Mouse (Mus musculus) heart, embryonic 14.5 days (tissue): ENCODE data around the gene Tssc4. TPM values are rescaled to one million over a fixed set of nuclear protein-coding genes. Genes with fewer than 3 reads are reported as not detected.

ENCODE experiments used
- ATAC-seq: fragments of 200-750 bp; cut with Nextera tagmentation; 2 replicates; pipeline ENCODE4 v1.8.0; 2017; ENCODE audit warnings: low read depth, moderate TSS enrichment; ENCODE audit not compliant: insufficient number of reproducible peaks, insufficient read depth, low FRiP score
- H3K27ac ChIP-seq, 2 experiments: fragments of 200-500 bp in 1 of 2; fragments of 300-500 bp in 1 of 2; sonication (generic) in 1 of 2; replicated peaks in 1 of 2; 2 replicates each; pipeline ENCODE4 v1.5.1; 2012 to 2014; ENCODE audit warnings: low read depth in 2 of 2, low read length in 2 of 2, control low read depth in 1 of 2, mild to moderate bottlenecking in 1 of 2, mixed read lengths in 1 of 2; ENCODE audit not compliant: control insufficient read depth in 1 of 2, insufficient read depth in 1 of 2
- H3K27me3 ChIP-seq: fragments of 300-500 bp; sonication (generic); 2 replicates; pipeline ENCODE4 v1.6.1; 2014; ENCODE audit warnings: mild to moderate bottlenecking, low read length, control low read depth; ENCODE audit not compliant: control insufficient read depth, insufficient read depth
- H3K36me3 ChIP-seq: fragments of 300-500 bp; sonication (generic); 2 replicates; pipeline ENCODE4 v1.6.1; 2014; ENCODE audit warnings: mild to moderate bottlenecking, control low read depth, low read length, mixed read lengths; ENCODE audit not compliant: control insufficient read depth, insufficient read depth
- H3K4me1 ChIP-seq, 2 experiments: fragments of 200-500 bp in 1 of 2; fragments of 300-500 bp in 1 of 2; sonication (generic) in 1 of 2; 2 replicates each; pipeline ENCODE4 v1.6.1; 2012 to 2014; ENCODE audit warnings: low read length in 2 of 2, control low read depth in 1 of 2, mixed read lengths in 1 of 2; ENCODE audit not compliant: control insufficient read depth in 2 of 2, insufficient read depth in 2 of 2
- H3K4me2 ChIP-seq: fragments of 300-500 bp; sonication (generic); 2 replicates; pipeline ENCODE4 v1.6.1; 2014; ENCODE audit warnings: mild to moderate bottlenecking, low read length
- H3K4me3 ChIP-seq, 2 experiments: fragments of 200-500 bp in 1 of 2; fragments of 300-500 bp in 1 of 2; sonication (generic) in 1 of 2; 2 replicates each; pipeline ENCODE4 v1.5.1; 2012 to 2014; ENCODE audit warnings: low read length in 2 of 2, mild to moderate bottlenecking in 2 of 2, control low read depth in 1 of 2, low read depth in 1 of 2, moderate library complexity in 1 of 2; ENCODE audit not compliant: control insufficient read depth in 1 of 2, insufficient read depth in 1 of 2
- H3K9ac ChIP-seq: fragments of 300-500 bp; sonication (generic); 2 replicates; pipeline ENCODE4 v1.6.1; 2014; ENCODE audit warnings: mild to moderate bottlenecking, low read length
- H3K9me3 ChIP-seq: fragments of 300-500 bp; sonication (generic); 2 replicates; pipeline ENCODE4 v1.6.1; 2016; ENCODE audit warnings: low read length, control low read depth; ENCODE audit not compliant: control insufficient read depth
- WGBS: fragments of 180-500 bp; shearing (Covaris S2); extraction: QIAGEN DNeasy Blood & Tissue Kit; methylation state at CpG from one replicate; pipeline ENCODE4 v1.1.7; 2014; 5-methylcytosine and 5-hydroxymethylcytosine counted together
- polyA plus RNA-seq: library from polyadenylated mRNA; unstranded; fragments of >200 nt; fragmentation: Nextera tagmentation; extraction: Ambion mirVana; gene quantifications from 2 replicates; pipeline ENCODE4 v1.2.1, GENCODE M21; 2014

Gene Tssc4
- polyA plus RNA-seq, 1 experiment from 2014 or later = 41.1 TPM

DNA sequence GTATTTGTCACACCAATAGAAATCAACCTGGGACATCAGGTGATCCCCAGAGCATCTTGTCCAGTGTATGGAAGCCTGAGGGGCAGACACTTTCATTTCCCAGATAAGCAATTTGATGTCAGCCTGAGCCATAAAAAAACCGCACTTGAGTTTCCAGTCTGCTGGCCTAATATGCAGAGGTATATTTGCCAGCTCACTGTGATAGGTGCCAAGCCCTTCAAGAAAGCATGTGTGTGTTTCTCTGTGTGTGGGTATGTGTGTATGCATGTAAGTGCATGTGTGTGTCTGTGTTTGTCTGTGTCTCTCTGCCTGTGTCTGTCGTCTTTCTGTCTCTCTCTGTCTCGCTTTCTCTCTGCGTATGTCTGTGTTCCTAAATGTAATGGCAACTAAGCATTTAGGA lies 41.9 kb upstream of the Tssc4 start:
- Histone ChIP-seq H3K36me3 (no peaks in the 10 kb centered on the region), H3K9ac (no peak overlapping the region), H3K4me2 (no peak overlapping the region), H3K4me1 (peaks cover 6 to 20% of the 10 kb centered on the region in 2 experiments), H3K27me3 (no peaks in the 10 kb centered on the region), H3K9me3 (no peaks in the 10 kb centered on the region), H3K27ac (peak overlapping the region in 1 of 2 experiments; percentile 11; a peak in 1 of 4 replicates), H3K4me3 (no peak overlapping the region)
- ATAC-seq = no peak
- 85% methylated on average over 4 of the region's 4 CpGs for WGBS

DNA sequence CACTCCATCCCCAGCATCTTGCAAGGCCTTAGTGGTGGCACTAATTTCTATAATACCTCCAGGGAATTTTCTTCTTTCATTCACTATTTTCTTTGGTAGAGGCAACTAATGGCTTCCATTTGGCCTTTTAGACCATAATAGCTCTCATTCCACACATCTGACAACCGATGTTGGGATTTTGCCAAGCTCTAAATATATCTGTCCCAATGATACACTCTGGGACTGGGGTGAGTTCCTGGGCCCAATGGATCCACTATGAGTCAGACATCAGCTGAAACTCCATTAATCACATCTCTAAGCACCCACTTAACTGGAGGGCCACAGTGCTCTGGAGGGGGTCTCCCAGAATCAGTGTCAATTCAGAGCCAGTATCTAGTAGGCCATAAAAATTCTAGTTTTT lies 37.2 kb upstream of the Tssc4 start:
- H3K36me3 ChIP-seq = 0 out of 2 replicates have a peak, but pooled peaks cover 5% of the 10 kb centered on the region
- no peaks in the 10 kb centered on the region for H3K27me3 ChIP-seq
- peaks cover 6 to 23% of the 10 kb centered on the region in 2 experiments for H3K4me1 ChIP-seq
- peak overlapping the region; percentile 16; the same call in 1 of the 2 replicates for H3K4me2 ChIP-seq
- H3K9me3 ChIP-seq = no peaks in the 10 kb centered on the region
- 20% methylated on average over 1 of the region's 1 CpGs for WGBS
- no peak for ATAC-seq
- H3K9ac ChIP-seq = no peak overlapping the region
- no peak overlapping the region for H3K4me3 ChIP-seq
- H3K27ac ChIP-seq = peak overlapping the region; percentile 25 to 65; a peak in 3 of 4 replicates

DNA sequence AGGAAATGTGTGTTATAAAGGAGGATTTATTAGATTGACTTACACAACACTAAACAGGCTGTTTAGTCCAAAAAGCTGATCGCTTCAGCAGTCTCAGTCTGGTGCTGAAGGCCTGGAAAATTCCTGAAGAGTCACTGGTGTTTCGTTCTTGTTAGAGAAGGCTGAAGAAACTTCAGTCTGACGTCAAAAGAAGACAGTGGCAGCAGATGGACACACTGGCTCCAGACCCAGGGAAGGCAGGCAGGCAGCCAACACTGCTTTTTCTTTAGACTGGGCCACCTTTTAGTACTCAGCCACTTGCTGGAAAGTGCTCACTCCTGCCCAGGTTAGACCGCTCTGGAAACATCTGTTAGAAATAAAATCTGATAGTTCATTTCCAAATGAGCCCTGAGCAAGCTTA lies 35.5 kb upstream of the Tssc4 start:
- Histone ChIP-seq H3K27ac (no peak overlapping the region), H3K4me3 (no peak overlapping the region), H3K4me2 (no peak overlapping the region), H3K9ac (no peak overlapping the region), H3K4me1 (peaks cover 2 to 11% of the 10 kb centered on the region in 2 experiments; a peak in 3 of 4 replicates), H3K27me3 (no peaks in the 10 kb centered on the region), H3K9me3 (no peaks in the 10 kb centered on the region), H3K36me3 (0 out of 2 replicates have a peak, but pooled peaks cover 5% of the 10 kb centered on the region)
- ATAC-seq = no peak
- 73% methylated on average over 4 of the region's 4 CpGs for WGBS

DNA sequence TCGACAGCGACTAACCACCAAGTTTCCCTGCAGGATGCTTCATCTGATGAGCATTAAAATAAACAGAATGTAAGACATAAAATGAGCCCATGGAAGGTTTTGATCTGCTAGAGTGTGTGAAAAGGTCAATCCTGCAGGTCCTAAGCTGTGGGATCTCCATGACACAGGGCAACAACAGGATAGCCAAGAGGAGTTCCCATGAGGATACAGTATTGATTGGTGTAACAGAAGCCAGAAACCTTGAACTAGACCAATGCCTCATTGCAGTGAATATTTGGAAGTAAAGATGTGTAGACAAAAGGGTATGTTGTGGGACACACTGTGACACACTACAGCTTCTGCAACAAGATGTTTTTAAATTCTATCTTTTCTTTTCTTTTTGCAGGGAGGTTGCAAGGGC lies 34.9 kb upstream of the Tssc4 start:
- Histone ChIP-seq H3K36me3 (0 out of 2 replicates have a peak, but pooled peaks cover 5% of the 10 kb centered on the region), H3K4me3 (no peak overlapping the region), H3K9me3 (no peaks in the 10 kb centered on the region), H3K27ac (no peak overlapping the region), H3K27me3 (no peaks in the 10 kb centered on the region), H3K4me2 (no peak overlapping the region), H3K9ac (no peak overlapping the region), H3K4me1 (peaks cover 2 to 11% of the 10 kb centered on the region in 2 experiments; a peak in 3 of 4 replicates)
- 93% methylated on average over 2 of the region's 2 CpGs for WGBS
- no peak for ATAC-seq

DNA sequence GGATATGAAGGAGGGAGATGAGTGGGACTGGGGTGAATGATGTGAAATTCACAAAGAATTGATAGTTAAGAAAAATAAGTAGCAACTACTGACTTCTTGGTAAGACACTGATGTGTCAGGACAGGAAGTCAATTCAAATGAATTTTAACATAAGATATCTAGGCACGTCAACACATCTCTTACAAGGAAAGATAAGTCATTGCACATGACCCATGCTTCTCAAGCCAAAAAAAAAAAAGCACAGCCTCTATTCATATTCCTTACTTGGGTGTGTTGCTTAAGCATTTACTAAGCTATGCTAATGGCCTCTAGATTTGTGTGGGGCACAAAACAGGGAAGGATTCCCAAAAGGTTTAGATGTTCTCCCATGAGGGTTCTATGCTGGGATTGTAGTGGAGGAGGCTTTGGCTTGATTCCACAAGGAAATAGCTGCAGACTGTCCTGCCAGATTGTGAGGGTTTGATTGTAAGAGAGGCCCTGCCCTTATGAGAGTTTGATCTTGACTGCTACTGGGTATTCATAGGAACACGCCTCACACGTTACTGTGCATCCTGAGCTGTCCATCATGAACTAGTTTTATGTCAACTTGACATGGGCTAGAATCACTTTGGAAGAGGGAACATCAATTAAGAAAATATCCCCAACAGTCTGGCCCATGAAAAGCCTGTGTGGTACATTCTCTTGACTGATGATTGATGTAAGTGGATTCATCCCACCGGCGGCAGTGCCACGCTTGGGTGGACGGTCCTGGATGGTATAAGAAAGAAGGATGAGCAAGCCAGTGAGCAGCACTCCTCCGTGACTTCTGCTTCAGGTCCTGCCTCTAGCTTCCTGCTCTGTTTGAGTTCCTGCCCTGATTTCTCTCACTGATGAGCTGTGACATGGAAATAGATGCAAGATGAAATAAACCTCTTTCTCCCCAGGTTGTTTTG lies 34.3 kb upstream of the Tssc4 start:
- Histone ChIP-seq H3K4me3 (no peak overlapping the region), H3K9ac (no peak overlapping the region), H3K4me2 (no peak overlapping the region), H3K27me3 (no peaks in the 10 kb centered on the region), H3K4me1 (peaks cover 2 to 11% of the 10 kb centered on the region in 2 experiments; a peak in 3 of 4 replicates), H3K9me3 (no peaks in the 10 kb centered on the region), H3K27ac (no peak overlapping the region), H3K36me3 (0 out of 2 replicates have a peak, but pooled peaks cover 5% of the 10 kb centered on the region)
- 84% methylated on average over 8 of the region's 8 CpGs for WGBS
- no peak for ATAC-seq

DNA sequence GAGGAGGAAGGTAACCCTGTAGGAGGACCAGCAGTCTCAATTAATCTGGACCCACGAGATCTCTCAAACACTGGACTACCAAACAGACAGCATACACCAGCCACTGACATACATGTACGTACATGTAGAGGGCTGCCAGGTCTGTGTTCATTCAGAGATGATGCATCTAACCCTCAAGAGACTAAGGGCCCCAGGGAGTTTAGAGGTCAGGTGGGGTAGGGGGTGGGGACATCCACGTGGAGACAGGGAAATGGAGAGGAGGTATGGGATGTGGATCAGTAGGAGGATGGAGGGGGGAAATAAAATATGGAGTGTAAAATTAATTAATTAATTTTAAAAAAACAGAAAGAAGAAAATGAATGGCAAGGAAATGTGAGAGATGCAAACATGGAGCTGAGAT lies 32.3 kb upstream of the Tssc4 start:
- no peak overlapping the region for H3K4me2 ChIP-seq
- no peak overlapping the region for H3K27ac ChIP-seq
- 85% methylated on average over 3 of the region's 3 CpGs for WGBS
- H3K4me1 ChIP-seq = peaks cover 10 to 19% of the 10 kb centered on the region in 2 experiments
- no peaks in the 10 kb centered on the region for H3K27me3 ChIP-seq
- H3K9ac ChIP-seq = no peak overlapping the region
- H3K36me3 ChIP-seq = 0 out of 2 replicates have a peak, but pooled peaks cover 5% of the 10 kb centered on the region
- no peaks in the 10 kb centered on the region for H3K9me3 ChIP-seq
- ATAC-seq = no peak
- H3K4me3 ChIP-seq = no peak overlapping the region

DNA sequence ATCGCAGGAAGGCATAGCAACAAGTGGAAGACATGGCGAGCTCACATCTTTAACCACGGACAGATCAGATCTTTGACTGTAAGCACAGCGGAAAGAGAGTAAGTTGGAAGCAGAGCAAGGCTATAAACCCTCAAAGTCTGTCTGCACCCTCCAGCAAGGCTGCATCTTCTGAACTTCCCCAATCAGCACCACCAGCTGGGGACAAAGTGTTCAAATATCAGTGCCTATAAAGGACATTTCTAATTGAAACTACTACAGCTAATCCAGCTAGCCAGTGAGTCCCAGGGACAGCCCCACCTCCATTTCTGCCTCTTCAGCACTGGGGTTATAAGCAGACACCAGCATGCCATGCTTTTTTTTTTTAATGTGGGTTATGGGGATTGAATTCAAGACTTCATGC lies 31.7 kb upstream of the Tssc4 start:
- ATAC-seq = no peak
- H3K27ac ChIP-seq = no peak overlapping the region
- WGBS = 87% methylated on average over 4 of the region's 4 CpGs

More for the DNA sequence above, 31.7 kb upstream of the Tssc4 start:
- Histone ChIP-seq H3K9me3 (no peaks in the 10 kb centered on the region), H3K27me3 (no peaks in the 10 kb centered on the region), H3K9ac (no peak overlapping the region), H3K4me3 (no peak overlapping the region), H3K4me2 (no peak overlapping the region), H3K36me3 (0 out of 2 replicates have a peak, but pooled peaks cover 5% of the 10 kb centered on the region), H3K4me1 (peaks cover 15 to 21% of the 10 kb centered on the region in 2 experiments)
